26 mouse cellular contexts compared by ENCODE assay signal in genomic region chr9:124146307-124146706, GRCm38 (mm10). TPM values are rescaled to one million over a fixed set of nuclear protein-coding genes. Genes with fewer than 3 reads are reported as not detected.
A peak's percentile ranks its signal among the peaks of the same experiment; 100 is the strongest.
DNase-seq lines count a peak whose midpoint lies in the region; ATAC-seq and TF ChIP-seq lines count a peak whose summit lies in the region.
"Had no signal": no experiment of that assay in that cellular context is flagged by ENCODE, and none has a peak within 500 bp of the region (broad histone marks: within the 10 kb centered on the region; RNA-seq: fewer than 3 reads in every experiment).

No protein-coding gene starts in this region.

- TF ChIP-seq RAD21 in CH12.LX (IDR thresholded peaks at IDR 0.05; ENCODE audit: low read depth, low read length) = no peak

- no peak overlapping the region for H3K9ac ChIP-seq in CH12.LX (ENCODE audit: insufficient read depth, low read depth)
- no peak overlapping the region for H3K9ac ChIP-seq in heart, embryonic 11.5 days (ENCODE audit: low read depth, low read length)
- H3K9ac ChIP-seq: embryonic facial prominence, embryonic 13.5 days; forebrain, embryonic 12.5 days; hindbrain, embryonic 12.5 days; limb, embryonic 15.5 days; liver, embryonic 14.5 days; lung, embryonic 15.5 days; neural tube, embryonic 15.5 days had no signal

- dilution Hi-C loops in CH12.LX (cut with MboI; ENCODE audit: extremely low pct_ligation_motif_present, extremely low pct_unique_long_range_greater_than_20kb, low sequenced_read_pairs) = no loop called here

- TF ChIP-seq EP300 in CH12.LX (IDR thresholded peaks at IDR 0.05; ENCODE audit: low read length) = peak; percentile 97

- no peaks in the 10 kb centered on the region for H3K27me3 ChIP-seq in CH12.LX (replicated peaks)
- no peaks in the 10 kb centered on the region for H3K27me3 ChIP-seq in heart, embryonic 11.5 days (ENCODE audit: control insufficient read depth, insufficient read depth, low read length)
- H3K27me3 ChIP-seq: embryonic facial prominence, embryonic 13.5 days; forebrain, embryonic 12.5 days; hindbrain, embryonic 12.5 days; limb, embryonic 15.5 days; lung, embryonic 15.5 days; neural tube, embryonic 15.5 days had no signal

- in situ Hi-C loops in CH12.LX (cut with MboI; ENCODE audit: low pct_ligation_motif_present, low pct_unique_long_range_greater_than_20kb, low sequenced_read_pairs) = no loop called here

- intact Hi-C loops in left cerebral cortex, adult 2 months (cut with DNase I) = no loop called here

- H3K4me3 ChIP-seq in CH12.LX (replicated peaks in 1 of 3; ENCODE audit: low read depth in 2 of 3, low read length in 2 of 3, poor library complexity in 1 of 3) = no peak overlapping the region
- H3K4me3 ChIP-seq in left cerebral cortex, adult 2 months = no peak overlapping the region
- H3K4me3 ChIP-seq in heart, embryonic 11.5 days (ENCODE audit: low read depth, low read length) = no peak overlapping the region
- H3K4me3 ChIP-seq: embryonic facial prominence, embryonic 13.5 days; erythroblast, embryonic 14.5 days; forebrain, embryonic 12.5 days; heart, adult 2 months; hindbrain, embryonic 12.5 days; limb, embryonic 15.5 days; lung, embryonic 15.5 days; neural tube, embryonic 15.5 days had no signal

- TF ChIP-seq CTCF in CH12.LX (conservative IDR thresholded peaks at IDR 0.05 in 1 of 2, IDR thresholded peaks at IDR 0.05 in 1 of 2; ENCODE audit: low read depth in 2 of 2, low read length in 2 of 2) = no peak
- no peak for TF ChIP-seq CTCF in left cerebral cortex, adult 2 months (IDR thresholded peaks at IDR 0.05)

- peak; percentile 92 for DNase-seq in 416B (ENCODE audit: low read depth)
- peak; percentile 82 for DNase-seq in CH12.LX (ENCODE audit: extremely low read depth)
- peak; percentile 16 for DNase-seq in brain, adult 2 months (ENCODE audit: low read depth, low spot score)
- DNase-seq in left cerebral cortex, adult 2 months (ENCODE audit: extremely low spot score in 1 of 2, low spot score in 2 of 2) = no peak
- DNase-seq in adrenal gland, adult 2 months = no peak
- no peak for DNase-seq in layer of hippocampus, adult 11-12 months (ENCODE audit: low spot score)
- DNase-seq: adrenal gland, postnatal 36 days; cerebellum, adult 11-12 months; cerebellum, postnatal 14 days; embryo, embryonic 11 days; heart, adult 2 months; kidney, adult 18-20 months; kidney, postnatal 14 days; lung, postnatal 4 days; thymus, adult 2 months had no signal

- no peaks in the 10 kb centered on the region for H3K79me2 ChIP-seq in CH12.LX (replicated peaks; ENCODE audit: control insufficient read depth, extremely low read depth, insufficient read depth, poor library complexity, severe bottlenecking)

- peaks cover 9 to 39% of the 10 kb centered on the region in 2 experiments; a peak in 3 of 4 replicates for H3K4me1 ChIP-seq in CH12.LX (ENCODE audit: control insufficient read depth in 1 of 2, insufficient read depth in 2 of 2)
- no peaks in the 10 kb centered on the region for H3K4me1 ChIP-seq in heart, embryonic 11.5 days (ENCODE audit: control insufficient read depth, insufficient read depth, low read length)
- H3K4me1 ChIP-seq: embryonic facial prominence, embryonic 13.5 days; forebrain, embryonic 12.5 days; hindbrain, embryonic 12.5 days; limb, embryonic 15.5 days; lung, embryonic 15.5 days; neural tube, embryonic 15.5 days had no signal

- no peak overlapping the region for H3K4me2 ChIP-seq in CH12.LX (ENCODE audit: insufficient read depth, low read depth, poor library complexity, severe bottlenecking)
- no peak overlapping the region for H3K4me2 ChIP-seq in heart, embryonic 11.5 days
- H3K4me2 ChIP-seq: embryonic facial prominence, embryonic 13.5 days; forebrain, embryonic 12.5 days; hindbrain, embryonic 12.5 days; limb, embryonic 15.5 days; lung, embryonic 15.5 days; midbrain, embryonic 11.5 days; neural tube, embryonic 15.5 days had no signal

- H3K27ac ChIP-seq in CH12.LX (ENCODE audit: insufficient read depth, low read depth) = no peak overlapping the region
- H3K27ac ChIP-seq in left cerebral cortex, adult 2 months = no peak overlapping the region
- no peak overlapping the region for H3K27ac ChIP-seq in heart, embryonic 11.5 days (ENCODE audit: low read depth, low read length)
- H3K27ac ChIP-seq: embryonic facial prominence, embryonic 13.5 days; forebrain, embryonic 12.5 days; heart, adult 2 months; hindbrain, embryonic 12.5 days; limb, embryonic 15.5 days; liver, embryonic 14.5 days; lung, embryonic 15.5 days; neural tube, embryonic 15.5 days had no signal

- no peaks in the 10 kb centered on the region for H3K9me3 ChIP-seq in CH12.LX (replicated peaks; ENCODE audit: low read length)
- H3K9me3 ChIP-seq in heart, embryonic 11.5 days (replicated peaks; ENCODE audit: control insufficient read depth, low read length) = no peaks in the 10 kb centered on the region
- H3K9me3 ChIP-seq: embryonic facial prominence, embryonic 13.5 days; forebrain, embryonic 12.5 days; hindbrain, embryonic 12.5 days; limb, embryonic 15.5 days; lung, embryonic 15.5 days; neural tube, embryonic 15.5 days had no signal

- ATAC-seq in megakaryocyte, adult 5-6 weeks (ENCODE audit: poor library complexity, severe bottlenecking) = peak; percentile 29; the same call in 1 of the 2 replicates
- ATAC-seq in heart, embryonic 11.5 days (replicated peaks; ENCODE audit: insufficient number of reproducible peaks, low FRiP score, low TSS enrichment) = no peak

- no peaks in the 10 kb centered on the region for H3K36me3 ChIP-seq in CH12.LX (replicated peaks in 1 of 2; ENCODE audit: control insufficient read depth in 1 of 2, insufficient read depth in 1 of 2, low read length in 1 of 2)
- H3K36me3 ChIP-seq in heart, embryonic 11.5 days (ENCODE audit: control insufficient read depth, insufficient read depth, low read length) = no peaks in the 10 kb centered on the region
- H3K36me3 ChIP-seq: embryonic facial prominence, embryonic 13.5 days; forebrain, embryonic 12.5 days; hindbrain, embryonic 12.5 days; limb, embryonic 15.5 days; lung, embryonic 15.5 days; neural tube, embryonic 15.5 days had no signal

- TF ChIP-seq POLR2A in CH12.LX (IDR thresholded peaks at IDR 0.05; ENCODE audit: low read depth, low read length) = no peak

TF ChIP-seq in CH12.LX, 34 proteins besides CTCF, POLR2A, EP300 and RAD21:
- TF ChIP-seq TCF12 (IDR thresholded peaks at IDR 0.05; ENCODE audit: low read depth, low read length) (0 out of 2 replicates have a peak, but pooled peaks have one; percentile 36), NRF1 (IDR thresholded peaks at IDR 0.05; ENCODE audit: low read depth, low read length) (no peak), USF2 (conservative IDR thresholded peaks at IDR 0.05; ENCODE audit: low read depth, low read length) (no peak), IRF4 (IDR thresholded peaks at IDR 0.05; ENCODE audit: low read depth, low read length) (peak; percentile 96), MXI1 (IDR thresholded peaks at IDR 0.05; ENCODE audit: low read depth, low read length) (no peak), MEF2A (IDR thresholded peaks at IDR 0.05; ENCODE audit: borderline replicate concordance, low read depth, low read length) (peak; percentile 59; the same call in 1 of the 2 replicates), ZMIZ1 (IDR thresholded peaks at IDR 0.05; ENCODE audit: low read depth, low read length) (no peak), JUND (conservative IDR thresholded peaks at IDR 0.05; ENCODE audit: low read depth, low read length) (peak; percentile 99), GABPA (IDR thresholded peaks at IDR 0.05; ENCODE audit: insufficient replicate concordance, low read depth, low read length) (no peak), E2F4 (IDR thresholded peaks at IDR 0.05; ENCODE audit: insufficient replicate concordance, low read depth, low read length) (no peak), ETS1 (conservative IDR thresholded peaks at IDR 0.05; ENCODE audit: low read depth, low read length) (peak; percentile 81), RCOR1 (conservative IDR thresholded peaks at IDR 0.05; ENCODE audit: low read depth, low read length) (peak; percentile 59; the same call in 1 of the 2 replicates), BHLHE40 (IDR thresholded peaks at IDR 0.05; ENCODE audit: low read depth, low read length) (peak; percentile 68), ZC3H11A (IDR thresholded peaks at IDR 0.05; ENCODE audit: low read depth, low read length) (no peak), USF1 (IDR thresholded peaks at IDR 0.05; ENCODE audit: low read depth, low read length) (no peak), CHD2 (IDR thresholded peaks at IDR 0.05; ENCODE audit: low read length) (no peak), MAX (IDR thresholded peaks at IDR 0.05; ENCODE audit: low read length) (no peak), JUN (IDR thresholded peaks at IDR 0.05; ENCODE audit: insufficient read depth, low read depth, low read length) (peak; percentile 97), SMC3 (IDR thresholded peaks at IDR 0.05; ENCODE audit: low read depth, low read length) (no peak), NELFE (IDR thresholded peaks at IDR 0.05; ENCODE audit: low read depth, low read length) (no peak)

RNA-seq across cellular contexts. Expression of gene Ccr5, which starts 25.0 kb away (rescaled TPM):
- total RNA-seq in CH12.LX (2012; rRNA removed) (1.0 and 1.2 TPM in 2 replicates), CH12.LX (2014; rRNA removed) (0.54 and 0.86 TPM in 2 replicates)
- 1.8 and 2.1 TPM in 2 replicates for polyA plus RNA-seq in CH12.LX (2012; ENCODE audit: insufficient read length, low read depth)
- 7.1 and 7.6 TPM in 2 replicates for total RNA-seq in megakaryocyte, adult 5-6 weeks (2015)
- 2.5 and 3.5 TPM in 2 replicates for total RNA-seq in megakaryocyte, adult 5-6 weeks (2017)
- 1 to 10 TPM; 3.3 to 5.0 TPM for total RNA-seq in left cerebral cortex, adult 2 months (2021)
- polyA plus RNA-seq in heart, embryonic 11.5 days (2014; fragmentation: Nextera tagmentation; extraction: Ambion mirVana) = 0.03 and 1.1 TPM in 2 replicates
- total RNA-seq in adrenal gland, adult 2 months (2021) = 1 to 10 TPM; 2.4 to 6.1 TPM
- polyA plus RNA-seq in adrenal gland, adult 2 months (2012; rRNA removed) = 0.36 and 0.39 TPM in 2 replicates
- polyA plus RNA-seq: erythroblast, embryonic 14.5 days had no signal

RNA-seq across cellular contexts. Expression of gene Ccr2, which starts 44.6 kb away (rescaled TPM):
- total RNA-seq in CH12.LX (2012; rRNA removed) (not detected in 2 replicates), CH12.LX (2014; rRNA removed) (not detected in 2 replicates)
- not detected in 2 replicates for polyA plus RNA-seq in CH12.LX (2012; ENCODE audit: insufficient read length, low read depth)
- total RNA-seq in megakaryocyte, adult 5-6 weeks (2015) = 1,125 and 1,272 TPM in 2 replicates
- total RNA-seq in megakaryocyte, adult 5-6 weeks (2017) = 1,533 and 1,632 TPM in 2 replicates
- under 1 TPM in 1 of 2 experiments, not detected in 1; 0.23 TPM for total RNA-seq in left cerebral cortex, adult 2 months (2021)
- polyA plus RNA-seq in heart, embryonic 11.5 days (2014; fragmentation: Nextera tagmentation; extraction: Ambion mirVana) = 0.39 TPM in 1 of 2 replicates, not detected in the other
- total RNA-seq in adrenal gland, adult 2 months (2021) = 1 to 10 TPM in 1 of 2 experiments, under 1 TPM in 1; 0.95 to 4.4 TPM
- polyA plus RNA-seq in adrenal gland, adult 2 months (2012; rRNA removed) = 0.43 and 0.55 TPM in 2 replicates
- polyA plus RNA-seq: erythroblast, embryonic 14.5 days had no signal

Comparison
In these comparisons a context has a peak if more than half of its experiments do, and no peak if none do; other contexts are left out.
1. DNase-seq: peak in 416B (single experiment), CH12.LX (single experiment) and brain, adult 2 months (single experiment); none in left cerebral cortex, adult 2 months (0 of 2), adrenal gland, adult 2 months (single experiment) and layer of hippocampus, adult 11-12 months (single experiment).
2. RNA of gene Ccr2, which starts 44.6 kb away (total RNA-seq): 1,125 to 1,632 TPM in megakaryocyte, adult 5-6 weeks; 0.95 to 4.4 TPM in adrenal gland, adult 2 months, 0.23 TPM in left cerebral cortex, adult 2 months and not detected in CH12.LX; every median in the first group is over 100 times any median in the second.